Mouse (Mus musculus) G1E (cell line): ENCODE results near the gene Atxn10.

ENCODE experiments used
- CTCF ChIP-seq: IDR thresholded peaks from 2 replicates; pipeline ENCODE4 v1.5.1; 2012; ENCODE audit warnings: low read depth, low read length, inconsistent platforms, mixed read lengths
- GATA1 ChIP-seq: IDR thresholded peaks from 2 replicates; pipeline ENCODE4 v1.6.1; 2012; ENCODE audit warnings: borderline replicate concordance, low read length, inconsistent platforms, mixed read lengths
- GATA2 ChIP-seq: IDR thresholded peaks from 2 replicates; pipeline ENCODE4 v1.6.1; 2012; ENCODE audit warnings: low read depth, low read length, inconsistent platforms, borderline replicate concordance
- POLR2AphosphoS5 ChIP-seq: IDR thresholded peaks from 2 replicates; pipeline ENCODE4 v1.6.1; 2012; ENCODE audit warnings: low read depth, low read length, inconsistent platforms; ENCODE audit not compliant: insufficient replicate concordance
- TAL1 ChIP-seq: conservative IDR thresholded peaks from 2 replicates; pipeline ENCODE4 v1.6.1; 2012; ENCODE audit warnings: low read depth, low read length, inconsistent platforms, mixed read lengths

GRCm38 (mm10) chr15:85489751-85490150 lies 153.7 kb downstream of the Atxn10 start:
- no peak for TF ChIP-seq CTCF
- no peak for TF ChIP-seq GATA2
- no peak for TF ChIP-seq POLR2AphosphoS5
- no peak for TF ChIP-seq TAL1
- TF ChIP-seq GATA1: no peak
